Mouse (Mus musculus): ENCODE results near the gene Asrgl1. TPM values are rescaled to one million over a fixed set of nuclear protein-coding genes. Genes with fewer than 3 reads are reported as not detected.
"Not testable (repeated sequence)": the region's sequence is repeated elsewhere in the genome, so short reads cannot be mapped to it uniquely, and the experiment has no call there.

The Asrgl1 gene
- 10 to 100 TPM; 12.7 to 21.8 (median 15.5) TPM for total RNA-seq (2022)

GRCm38 (mm10) chr19:9135512-9136331, at the start of gene Asrgl1:
Gene Asrgl1, minus strand, starts transcription at chr19:9135636.
- peak; percentile 84 for DNase-seq

GRCm38 (mm10) chr19:9146214-9146613, 10.8 kb upstream of the Asrgl1 start:
- DNase-seq: no peak

- no peak for DNase-seq
Measured at GRCm38 (mm10) chr19:9143639-9144125, 8.2 kb upstream of the Asrgl1 start.

GRCm38 (mm10) chr19:9143230-9143629, 7.8 kb upstream of the Asrgl1 start:
- DNase-seq: no peak

- DNase-seq: not testable (repeated sequence)
Measured at GRCm38 (mm10) chr19:9140361-9140760, 4.9 kb upstream of the Asrgl1 start.

- no peak for DNase-seq
Measured at GRCm38 (mm10) chr19:9137159-9137558, 1.7 kb upstream of the Asrgl1 start.

- DNase-seq: no peak
Measured at GRCm38 (mm10) chr19:9134746-9135511, 507 bp downstream of the Asrgl1 start.

- DNase-seq: no peak
Measured at GRCm38 (mm10) chr19:9129996-9130395, 5.4 kb downstream of the Asrgl1 start.

GRCm38 (mm10) chr19:9128499-9129194, 6.8 kb downstream of the Asrgl1 start:
- no peak for DNase-seq

- DNase-seq: not testable (repeated sequence)
Measured at GRCm38 (mm10) chr19:9123986-9124385, 11.4 kb downstream of the Asrgl1 start.

GRCm38 (mm10) chr19:9122390-9122789, 13.0 kb downstream of the Asrgl1 start:
- no peak for DNase-seq

- no peak for DNase-seq
Measured at GRCm38 (mm10) chr19:9119655-9120425, 15.6 kb downstream of the Asrgl1 start.

GRCm38 (mm10) chr19:9117275-9117674, 18.2 kb downstream of the Asrgl1 start:
- DNase-seq: no peak

GRCm38 (mm10) chr19:9116268-9116667, 19.2 kb downstream of the Asrgl1 start:
- DNase-seq: no peak

- DNase-seq: no peak
Measured at GRCm38 (mm10) chr19:9112043-9112442, 23.4 kb downstream of the Asrgl1 start.

- no peak for DNase-seq
Measured at GRCm38 (mm10) chr19:9110182-9110869, 25.1 kb downstream of the Asrgl1 start.

GRCm38 (mm10) chr19:9108536-9108935, 26.9 kb downstream of the Asrgl1 start:
- DNase-seq: no peak

GRCm38 (mm10) chr19:9107379-9107755, 28.1 kb downstream of the Asrgl1 start:
- DNase-seq: no peak

GRCm38 (mm10) chr19:9106751-9107378, 28.6 kb downstream of the Asrgl1 start:
- no peak for DNase-seq

GRCm38 (mm10) chr19:9106096-9106495, 29.3 kb downstream of the Asrgl1 start:
- DNase-seq: no peak
